Mouse (Mus musculus): Measurements from ENCODE around the gene Wipf1. TPM values are rescaled to one million over a fixed set of nuclear protein-coding genes. Genes with fewer than 3 reads are reported as not detected.

The Wipf1 gene
- polyA plus RNA-seq (2014; fragmentation: Illumina TruSeq; extraction: RNeasy Lipid Tissue Mini Kit (QIAGEN cat#74804)) = 31.2 TPM

DNA sequence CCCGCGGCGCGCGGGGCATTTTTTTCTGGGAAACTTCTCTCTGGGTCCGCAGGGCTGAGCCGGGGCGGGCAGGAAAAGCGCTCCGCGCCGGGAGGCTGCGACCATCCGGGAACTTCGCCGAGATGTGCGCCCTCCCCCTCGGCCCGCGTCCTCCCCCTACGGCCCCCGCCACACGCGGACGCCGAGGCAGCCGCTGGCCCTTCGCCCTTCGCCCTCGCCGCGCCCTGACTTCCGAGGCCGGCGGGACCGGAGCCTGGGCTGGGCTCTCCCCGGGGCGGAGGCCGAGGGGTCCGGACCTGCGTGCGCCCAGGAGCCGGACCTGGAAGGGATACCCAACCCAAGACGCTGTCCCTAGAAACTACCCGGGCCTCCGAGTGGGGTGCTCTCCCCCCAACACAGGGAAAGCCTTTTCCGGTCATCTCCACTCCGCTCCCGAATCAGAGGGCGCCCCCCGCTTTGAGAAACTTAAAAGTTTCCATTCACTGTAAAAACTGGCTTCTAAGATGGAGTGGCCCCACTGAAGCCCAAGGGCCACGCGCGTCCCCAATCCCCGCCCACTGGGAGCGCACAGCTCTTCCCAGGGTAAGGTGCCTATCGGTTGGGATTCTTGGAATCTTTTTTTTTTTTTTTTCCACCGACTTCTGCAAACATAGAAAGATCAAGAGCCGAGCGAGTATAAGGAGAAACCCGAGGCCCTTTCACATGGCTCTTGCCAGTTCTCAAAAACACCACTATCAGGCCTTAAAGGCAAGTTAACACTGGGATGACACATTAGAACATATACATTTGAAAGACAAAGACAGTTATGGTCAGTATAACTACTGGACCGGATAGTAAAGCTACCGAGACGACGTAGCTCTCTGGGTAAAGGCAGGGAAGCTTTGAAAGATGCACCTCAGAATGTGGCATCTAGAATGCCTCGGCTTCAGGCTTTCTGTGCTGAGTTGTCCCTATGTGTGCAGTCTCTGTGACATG is at the start of gene Wipf1:
TSS of gene Wipf1 (minus strand) at position 379 of the 975 bp plus-strand sequence.

DNA sequence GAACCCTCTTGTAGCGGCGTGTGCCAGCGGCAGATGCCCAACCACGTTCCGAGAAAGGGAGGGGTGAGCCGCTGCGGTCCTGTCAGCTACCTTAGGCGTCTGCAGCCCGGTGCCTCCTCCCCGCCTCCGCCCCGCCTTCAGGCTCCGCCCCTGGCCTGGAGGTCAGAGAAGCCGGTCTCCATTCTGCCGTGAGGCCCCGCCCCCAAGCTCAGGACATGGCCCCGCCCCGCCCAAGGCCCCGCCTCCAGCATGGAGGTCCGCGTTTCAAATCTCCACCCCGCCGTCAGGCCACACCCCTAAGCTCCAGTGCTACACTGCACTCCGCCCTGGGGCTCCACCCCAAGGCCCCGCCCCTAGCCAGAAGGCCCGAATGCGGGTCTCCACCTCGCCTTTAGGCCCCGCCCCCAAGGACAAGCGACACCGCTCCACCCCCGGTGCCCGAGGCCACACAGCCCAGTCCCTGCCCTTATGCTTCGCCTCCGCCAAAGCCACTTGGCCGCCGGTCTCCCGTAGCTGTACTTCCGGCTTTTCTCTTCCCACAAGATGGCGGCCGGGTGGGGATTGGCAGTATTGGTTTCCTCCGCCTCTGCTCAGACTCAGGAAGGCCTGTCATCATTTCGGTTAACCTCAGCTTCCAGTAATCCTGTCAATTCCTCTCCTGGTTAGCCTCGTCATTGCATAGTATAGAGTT is 143.0 kb downstream of the Wipf1 start, which contains the start of gene Gpr155:
TSS of gene Gpr155 (minus strand) at position 217 of the 691 bp plus-strand sequence.

Other genes starting within 250 kb of the Wipf1 start
- 45.4 TPM for gene Scrn3, start 217.1 kb downstream of the Wipf1 start, polyA plus RNA-seq (2014; fragmentation: Illumina TruSeq; extraction: RNeasy Lipid Tissue Mini Kit (QIAGEN cat#74804))
- gene Cir1, start 217.0 kb downstream of the Wipf1 start, polyA plus RNA-seq (2014; fragmentation: Illumina TruSeq; extraction: RNeasy Lipid Tissue Mini Kit (QIAGEN cat#74804)) = 98.8 TPM
- gene Gpr155, start 143.2 kb downstream of the Wipf1 start, polyA plus RNA-seq (2014; fragmentation: Illumina TruSeq; extraction: RNeasy Lipid Tissue Mini Kit (QIAGEN cat#74804)) = 36.5 TPM
- not detected for gene Chrna1, start 50.6 kb upstream of the Wipf1 start, polyA plus RNA-seq (2014; fragmentation: Illumina TruSeq; extraction: RNeasy Lipid Tissue Mini Kit (QIAGEN cat#74804))
- gene Chn1, start 245.6 kb upstream of the Wipf1 start, polyA plus RNA-seq (2014; fragmentation: Illumina TruSeq; extraction: RNeasy Lipid Tissue Mini Kit (QIAGEN cat#74804)) = 17.5 TPM

Data from ovary, adult 10 weeks (tissue).